Mouse (Mus musculus) hematopoietic stem cell, adult 5-6 weeks (primary cell): ENCODE measurements around the gene Qrich2. TPM values are rescaled to one million over a fixed set of nuclear protein-coding genes. Genes with fewer than 3 reads are reported as not detected.
"Not testable (repeated sequence)": the region's sequence is repeated elsewhere in the genome, so short reads cannot be mapped to it uniquely, and the experiment has no call there.

Experiments used
- ATAC-seq, 2 experiments: fragments of 125-278 bp in 1 of 2; replicated peaks in 1 of 2; 2 replicates each; pipeline ENCODE4 v1.8.0; 2016 to 2017; ENCODE audit warnings: inconsistent platforms in 2 of 2, mild to moderate bottlenecking in 2 of 2, moderate number of reproducible peaks in 2 of 2, low read depth in 1 of 2, moderate TSS enrichment in 1 of 2; ENCODE audit not compliant: low FRiP score in 2 of 2, poor library complexity in 2 of 2, severe bottlenecking in 2 of 2, insufficient read depth in 1 of 2, low TSS enrichment in 1 of 2
- total RNA-seq: library from RNA; stranded (forward); fragments of 172-1452, 232-1000 nt; gene quantifications from 2 replicates; pipeline ENCODE4 v1.2.3, GENCODE M21; 2017

Qrich2 gene
- total RNA-seq, 1 experiment from 2014 or later = not detected

DNA sequence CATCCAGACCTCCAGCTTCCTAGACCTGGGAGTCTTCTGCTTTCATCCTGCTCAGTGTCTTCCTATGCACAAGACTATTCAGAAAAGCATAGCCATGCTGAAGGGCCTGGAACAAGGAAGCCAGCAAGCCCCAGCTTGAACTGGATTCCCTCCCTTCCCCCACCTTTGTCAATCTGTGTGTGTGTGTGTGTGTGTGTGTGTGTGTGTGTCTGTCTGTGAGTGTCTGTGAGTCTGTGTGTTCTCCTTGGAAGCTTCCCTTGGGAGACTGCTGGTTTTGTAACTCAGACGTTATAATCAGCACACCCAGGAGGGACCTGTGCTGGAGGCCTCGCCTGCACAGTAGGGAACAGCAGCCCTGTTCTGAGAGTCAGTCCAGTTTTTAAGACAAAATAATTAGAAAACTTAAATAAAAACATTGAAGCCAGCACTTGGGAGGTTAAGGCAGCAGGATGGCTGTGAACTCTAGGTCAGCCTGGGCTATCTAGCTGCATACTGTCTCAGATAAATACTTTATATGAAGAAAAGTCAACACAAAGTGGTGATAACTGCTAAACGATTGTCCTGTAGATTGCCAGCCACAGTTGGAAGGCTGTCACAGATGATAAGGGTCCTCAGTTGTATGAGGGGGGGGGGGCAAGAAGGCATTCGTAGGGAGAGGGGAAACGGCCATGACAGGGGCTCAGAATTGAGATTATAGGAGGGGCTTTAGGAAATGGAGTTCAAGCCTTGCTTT is 29.9 kb downstream of the Qrich2 start:
- ATAC-seq = no peak

DNA sequence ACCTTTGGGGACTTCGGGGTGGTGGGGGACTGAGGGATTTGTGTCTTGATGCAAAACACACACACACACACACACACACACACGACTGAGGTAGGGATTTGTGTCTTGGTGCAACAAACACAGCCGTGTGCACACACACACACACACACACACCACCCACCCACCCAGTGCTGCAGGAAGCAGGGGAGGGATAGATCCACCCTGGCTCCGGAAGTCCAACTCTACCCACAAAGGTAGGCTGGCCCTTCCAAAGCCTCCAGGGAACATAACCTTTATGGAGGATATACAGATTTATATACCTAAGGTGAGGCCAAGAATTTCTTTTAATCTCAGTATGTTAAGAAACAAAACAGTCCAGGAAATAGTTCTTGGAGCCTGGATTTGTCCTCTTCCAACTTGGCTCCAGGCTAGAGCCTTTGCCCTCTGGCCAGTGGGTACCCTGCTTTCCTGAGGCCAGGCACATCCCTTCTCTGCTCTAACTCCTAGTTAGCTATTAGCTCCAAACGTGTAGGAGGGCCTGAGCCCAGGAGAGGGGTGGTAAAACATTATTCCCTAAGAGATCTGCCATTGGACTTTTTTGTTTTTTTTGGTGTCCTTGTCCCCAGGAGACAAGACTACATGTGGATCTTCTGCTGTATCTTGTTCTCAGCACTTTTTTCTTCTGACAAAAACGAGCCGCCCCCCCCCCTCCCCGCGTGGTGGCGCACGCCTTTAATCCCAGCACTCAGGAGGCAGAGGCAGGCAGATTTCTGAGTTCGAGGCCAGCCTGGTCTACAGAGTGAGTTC is 30.9 kb downstream of the Qrich2 start:
- no peak for ATAC-seq

DNA sequence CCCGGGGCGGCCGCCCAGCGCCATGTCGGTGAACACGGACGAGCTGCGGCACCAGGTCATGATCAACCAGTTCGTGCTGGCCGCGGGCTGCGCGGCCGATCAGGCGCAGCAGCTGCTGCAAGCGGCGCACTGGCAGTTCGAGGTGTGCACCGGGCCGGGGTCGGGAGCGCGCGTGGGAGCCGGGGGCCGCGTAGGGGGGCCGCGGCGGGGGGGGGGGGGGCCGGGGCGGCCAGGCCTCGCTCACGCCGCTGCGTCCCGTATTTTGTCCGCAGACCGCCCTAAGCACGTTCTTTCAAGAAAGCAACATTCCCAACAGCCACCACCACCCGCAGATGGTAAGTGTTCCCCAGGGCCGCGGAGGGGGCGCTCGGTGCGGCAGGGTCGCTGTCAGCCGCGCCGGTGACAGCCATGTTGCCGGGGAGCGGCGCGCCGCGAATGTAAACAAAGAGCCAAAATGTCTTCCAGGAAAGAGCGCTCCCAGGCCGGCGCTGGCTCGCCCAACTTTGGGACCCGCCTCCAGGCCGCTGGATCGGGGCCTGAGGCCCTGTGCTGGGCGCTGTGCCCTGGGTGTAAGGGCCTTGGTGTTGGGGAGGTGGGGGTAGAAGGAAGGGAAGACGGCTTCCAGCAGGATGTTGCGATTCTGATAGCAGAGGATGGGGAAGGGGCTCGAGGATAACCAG is 31.6 kb downstream of the Qrich2 start:
- ATAC-seq = no peak

DNA sequence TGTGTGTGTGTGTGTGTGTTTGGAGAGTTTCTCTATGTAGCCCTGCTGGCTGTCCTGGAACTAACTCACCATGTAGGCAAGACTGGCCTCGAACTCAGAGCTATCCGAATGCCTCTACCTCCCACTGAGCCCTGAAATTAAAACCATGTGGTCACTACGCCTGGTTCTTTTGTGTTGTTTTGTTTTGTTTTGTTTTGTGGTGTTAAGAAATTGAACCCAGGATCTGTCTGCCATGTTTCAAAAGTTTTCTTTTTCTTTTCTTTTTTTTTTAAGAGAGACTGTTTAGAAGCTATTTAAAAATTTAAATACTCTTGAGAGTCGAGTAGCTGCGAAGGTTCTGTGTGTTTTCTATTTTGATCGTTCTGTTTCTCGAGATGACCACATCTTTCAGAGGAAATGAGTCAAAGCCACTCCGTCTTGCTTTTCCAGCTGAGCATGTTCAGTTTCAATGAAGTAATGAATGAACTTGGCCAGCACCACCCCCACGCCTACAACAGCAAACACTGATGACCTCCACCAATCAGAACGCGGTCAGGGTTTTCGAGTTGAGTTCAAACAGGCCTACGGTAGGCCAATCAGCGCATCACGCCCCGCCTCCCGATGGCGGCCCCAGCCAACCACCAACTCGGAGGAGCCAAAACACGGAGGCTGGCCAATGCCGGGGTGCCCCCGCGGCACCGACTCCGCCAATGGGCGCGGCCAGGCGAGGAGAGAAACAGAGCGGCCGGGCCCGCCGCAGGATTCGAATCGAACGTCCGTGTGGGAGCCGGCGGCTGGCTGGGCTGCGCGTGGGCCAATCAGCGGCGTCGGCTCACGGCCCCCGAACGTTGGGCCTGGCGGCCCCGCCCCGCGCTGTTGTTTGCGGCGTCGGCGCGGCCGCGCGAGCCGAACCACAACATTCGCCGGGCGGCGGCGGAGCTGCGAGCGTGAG is 32.4 kb downstream of the Qrich2 start, which contains the start of gene Ubald2:
Ubald2 (plus strand) TSS at position 739 of the 931 bp plus-strand sequence.
- peak; percentile 91 to 94 for ATAC-seq

DNA sequence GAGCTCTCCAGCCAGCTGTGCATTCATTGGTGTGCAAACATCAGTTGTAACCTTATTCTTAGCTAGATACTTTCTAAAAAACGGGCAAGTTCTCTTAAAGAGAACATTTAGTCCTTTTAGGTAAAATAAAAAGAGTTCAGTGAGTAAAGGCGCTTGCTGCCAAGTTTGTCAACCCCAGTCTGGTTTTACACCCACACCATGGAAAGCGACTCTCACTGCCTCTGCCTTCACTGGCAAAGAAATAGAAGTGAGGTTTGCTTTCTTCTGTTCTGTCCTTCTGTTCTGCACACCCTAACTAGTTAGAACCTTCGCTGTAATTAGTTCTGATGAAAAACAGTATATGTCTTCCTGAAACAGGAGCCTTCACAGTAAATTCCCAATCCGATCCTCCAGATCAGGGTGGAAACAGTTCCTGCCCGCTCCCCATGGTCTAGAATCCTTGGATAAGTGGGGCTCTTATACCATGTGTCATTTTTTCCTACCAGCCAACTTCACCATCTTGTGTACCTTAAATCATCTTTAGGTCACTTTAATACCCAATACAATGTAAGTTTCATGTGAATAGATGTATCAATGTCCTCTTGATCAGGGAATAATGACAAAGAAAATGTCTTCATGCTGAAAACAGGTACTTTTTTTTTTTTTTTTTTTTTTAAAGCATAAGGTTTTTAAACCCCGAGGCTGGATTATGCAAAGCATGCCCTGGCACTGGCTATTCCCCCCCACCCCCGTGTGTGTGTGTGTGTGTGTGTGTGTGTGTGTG is 33.3 kb downstream of the Qrich2 start:
- ATAC-seq = no peak

DNA sequence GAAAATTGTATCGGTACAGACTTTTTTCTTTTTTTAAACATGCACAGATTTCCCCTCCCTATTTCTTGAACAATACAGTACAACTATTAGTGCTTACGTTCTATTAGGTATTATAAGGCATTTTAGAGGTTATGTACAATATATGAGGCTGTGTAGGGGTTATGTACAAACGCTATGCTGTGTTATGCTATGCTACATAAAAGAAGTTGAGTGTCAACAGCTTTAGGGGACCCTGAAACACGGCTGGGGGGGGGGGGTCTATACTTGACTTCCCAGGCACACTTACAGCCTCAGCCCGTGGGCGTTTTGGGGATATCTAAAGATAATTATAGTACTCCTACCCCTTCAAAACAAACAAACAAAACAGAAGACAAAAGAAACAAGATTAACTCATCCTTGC is 33.9 kb downstream of the Qrich2 start:
- ATAC-seq = no peak

DNA sequence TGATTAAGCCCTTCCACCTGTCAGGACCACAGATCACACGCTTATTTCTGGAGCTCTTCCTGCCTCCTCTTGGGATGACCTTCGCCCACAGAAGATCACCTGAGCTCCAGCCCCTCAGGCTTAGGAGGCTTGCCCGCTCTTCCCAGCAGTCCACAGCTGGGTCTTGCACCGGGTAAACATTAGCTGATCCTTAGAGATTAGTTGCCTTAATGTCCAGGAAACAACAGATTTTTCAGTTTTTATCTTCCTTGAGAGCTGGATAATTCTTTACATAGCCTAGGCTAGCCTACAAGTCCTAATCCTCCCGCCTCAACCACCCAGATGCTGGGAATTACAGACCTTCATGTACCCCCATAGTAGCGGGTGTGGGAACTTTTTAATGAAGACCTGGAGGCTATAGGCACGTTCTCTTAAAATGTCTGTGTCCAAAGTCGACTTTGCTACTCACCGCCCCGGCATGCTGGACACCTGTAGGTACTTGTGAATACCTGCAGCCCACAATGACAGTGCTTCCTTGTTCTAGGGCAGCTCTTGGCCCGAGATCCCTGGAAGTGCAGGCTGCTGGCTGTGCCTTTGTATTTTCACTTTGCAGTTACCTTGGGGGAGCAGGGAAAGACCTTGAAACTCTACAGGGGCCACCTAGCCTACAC is 34.5 kb downstream of the Qrich2 start:
- ATAC-seq = no peak

DNA sequence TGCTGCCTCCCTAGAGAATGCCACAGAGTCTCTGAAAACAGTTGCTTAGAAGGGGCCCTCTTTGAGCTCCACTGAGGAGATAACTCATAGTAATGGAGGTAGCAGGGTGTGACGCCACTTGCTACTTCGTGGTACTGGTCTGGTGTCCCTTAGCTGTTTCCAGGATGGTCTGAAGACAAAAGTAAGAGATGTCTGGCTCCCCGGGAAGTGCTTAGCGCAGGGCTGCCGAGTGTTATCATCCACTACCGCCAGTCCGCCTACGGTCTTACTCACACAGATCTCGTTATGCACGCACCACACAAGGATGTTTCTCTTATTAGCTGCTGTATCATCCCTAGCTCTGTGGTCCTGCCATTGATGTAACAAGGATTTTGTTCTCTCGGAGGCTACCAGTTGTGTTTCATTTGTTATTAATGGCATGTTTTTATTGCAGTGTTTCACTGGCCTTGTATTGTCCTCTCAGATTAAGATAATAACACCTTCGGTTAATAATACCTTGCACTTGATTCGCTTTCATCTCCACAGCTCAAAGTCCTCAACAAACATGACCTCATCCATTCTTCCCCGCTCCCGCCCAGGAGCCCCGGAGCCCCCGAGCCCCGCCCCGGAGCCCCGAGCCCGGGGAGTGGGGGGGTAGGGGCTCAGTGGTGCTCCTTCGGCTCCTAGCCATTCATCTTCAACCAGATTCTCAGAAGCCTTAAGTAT is 35.2 kb downstream of the Qrich2 start:
- ATAC-seq = no peak

DNA sequence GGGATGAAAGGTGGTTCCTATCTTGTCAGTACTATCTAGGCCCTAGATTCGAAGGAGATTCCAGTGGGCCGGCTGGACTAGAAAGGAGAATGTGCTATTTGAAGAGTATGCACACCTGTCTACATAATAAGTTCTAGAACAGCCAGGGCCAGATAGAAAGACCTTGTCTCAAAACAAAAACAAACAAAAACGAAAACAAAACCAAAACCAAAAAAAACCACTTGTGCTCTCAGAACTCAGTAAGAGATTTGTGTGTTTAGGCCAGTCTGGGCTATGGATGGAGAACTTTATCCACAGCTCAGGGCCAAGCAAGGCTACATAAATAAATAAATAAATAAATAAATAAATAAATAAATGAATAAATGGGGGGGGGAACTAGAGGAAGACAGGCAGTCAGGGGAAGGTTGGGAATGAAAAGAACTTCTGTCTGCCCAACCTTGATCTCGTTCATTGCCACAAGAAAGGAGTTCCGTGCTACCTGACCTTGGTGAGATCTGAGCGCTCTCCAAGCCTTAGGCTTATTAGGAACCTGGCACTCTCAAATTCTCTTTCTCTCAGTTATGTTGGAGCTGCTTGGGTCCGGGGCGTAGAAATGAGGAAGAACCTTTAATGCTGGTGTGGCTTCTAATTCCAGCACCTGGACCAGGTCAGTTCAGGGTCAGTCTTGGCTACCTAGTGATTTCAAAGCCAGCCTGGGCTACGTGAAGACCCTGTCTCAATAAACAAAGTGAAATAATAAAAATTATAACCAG is 36.0 kb downstream of the Qrich2 start:
- ATAC-seq = no peak

DNA sequence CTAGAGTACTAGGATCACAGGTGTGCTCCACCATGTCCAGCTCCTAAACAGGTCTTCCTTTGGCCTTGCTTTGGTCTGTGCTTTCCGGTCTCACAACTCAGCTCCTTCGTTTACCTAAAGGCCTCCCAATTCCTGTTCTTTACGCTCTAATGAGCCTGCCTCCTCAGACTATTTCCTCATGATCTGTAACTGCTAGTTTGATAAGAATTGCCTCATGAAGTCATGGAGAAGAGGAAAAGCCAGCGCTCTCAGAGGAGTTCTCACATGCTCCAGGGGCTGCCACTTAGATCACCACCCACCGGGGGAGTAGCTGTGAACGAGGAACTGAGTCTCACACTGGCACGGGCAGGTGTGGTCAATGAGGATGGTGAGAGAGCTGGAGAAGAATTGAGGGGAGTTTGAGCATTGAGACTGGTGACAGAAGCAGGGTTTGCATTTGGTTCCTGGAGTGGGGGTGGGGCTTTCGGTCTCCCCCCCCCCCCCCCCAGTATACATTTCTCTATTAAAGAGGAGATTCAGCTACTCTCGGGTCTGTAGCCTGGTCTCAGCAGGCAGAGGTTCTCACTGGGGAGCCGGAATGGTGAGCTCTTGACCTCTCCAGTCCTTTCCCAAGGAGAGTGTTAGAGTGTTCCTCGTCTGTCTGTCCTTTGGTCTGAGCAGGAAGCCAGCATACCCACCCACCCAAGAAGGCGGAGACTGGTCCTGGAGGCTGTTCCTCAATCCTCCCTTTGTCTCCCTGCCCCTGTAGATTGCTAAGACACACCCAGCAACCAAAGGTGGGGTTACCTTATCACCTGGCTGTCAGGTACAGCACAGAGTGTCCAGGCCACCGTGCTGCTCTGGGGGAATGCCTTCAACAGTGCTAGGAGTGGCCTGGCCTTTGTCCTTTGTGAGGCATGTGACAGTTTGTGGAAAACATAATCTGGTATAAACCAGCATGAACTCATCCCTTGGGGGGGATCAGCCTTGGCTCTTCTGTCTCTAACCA is 36.9 kb downstream of the Qrich2 start:
- ATAC-seq = no peak

DNA sequence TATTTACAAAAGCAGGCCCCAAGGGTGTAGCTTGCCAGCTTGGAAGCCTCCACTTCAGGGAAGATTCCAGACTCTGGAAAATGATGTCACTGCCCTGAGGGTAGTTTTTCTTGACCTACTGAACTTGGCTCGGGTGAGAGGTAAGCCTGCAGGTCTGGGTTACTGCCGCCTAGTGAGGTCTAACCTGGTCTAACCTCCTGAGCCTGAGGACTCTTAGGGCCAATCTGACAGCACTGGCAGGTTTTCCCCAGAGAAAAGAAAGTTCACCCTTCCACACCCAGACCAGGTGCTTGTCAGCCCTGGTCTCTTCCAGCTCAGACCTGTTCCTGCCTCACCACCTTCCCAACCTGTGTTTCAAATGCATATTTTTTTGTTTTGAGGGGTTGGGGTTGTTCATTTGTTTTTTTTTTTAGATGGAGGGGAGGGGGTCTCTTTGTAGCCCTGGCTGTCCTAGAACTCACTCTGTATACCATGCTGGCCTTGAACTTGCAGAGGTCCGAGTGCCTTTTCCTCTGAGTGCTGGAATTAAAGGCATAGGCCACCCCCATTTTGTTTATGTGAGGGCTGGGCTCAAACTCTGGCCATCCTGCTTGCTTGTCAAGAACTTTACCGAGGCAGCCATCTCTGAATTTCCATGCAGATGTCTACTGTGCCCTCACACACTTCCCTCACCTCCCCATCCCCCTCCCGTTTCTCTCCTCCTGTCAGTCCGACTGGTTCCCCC is 39.0 kb downstream of the Qrich2 start:
- ATAC-seq = no peak

DNA sequence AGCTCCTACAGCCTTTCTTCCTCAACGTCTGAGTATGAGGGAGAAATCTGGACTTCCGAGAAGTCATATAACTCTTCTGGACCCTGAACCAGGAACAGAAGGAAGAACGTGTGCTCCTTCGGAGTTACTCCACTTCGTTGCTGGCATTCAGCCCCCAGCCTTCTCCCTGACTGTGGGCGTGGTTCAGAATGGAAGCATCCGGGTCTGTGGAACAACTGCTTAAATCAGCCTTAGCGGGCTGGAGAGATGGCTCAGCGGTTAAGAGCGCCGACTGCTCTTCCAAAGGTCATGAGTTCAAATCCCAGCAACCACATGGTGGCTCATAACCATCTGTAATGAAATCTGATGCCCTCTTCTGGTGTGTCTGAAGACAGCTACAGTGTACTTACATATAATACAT is 39.7 kb downstream of the Qrich2 start:
- ATAC-seq = not testable (repeated sequence)

DNA sequence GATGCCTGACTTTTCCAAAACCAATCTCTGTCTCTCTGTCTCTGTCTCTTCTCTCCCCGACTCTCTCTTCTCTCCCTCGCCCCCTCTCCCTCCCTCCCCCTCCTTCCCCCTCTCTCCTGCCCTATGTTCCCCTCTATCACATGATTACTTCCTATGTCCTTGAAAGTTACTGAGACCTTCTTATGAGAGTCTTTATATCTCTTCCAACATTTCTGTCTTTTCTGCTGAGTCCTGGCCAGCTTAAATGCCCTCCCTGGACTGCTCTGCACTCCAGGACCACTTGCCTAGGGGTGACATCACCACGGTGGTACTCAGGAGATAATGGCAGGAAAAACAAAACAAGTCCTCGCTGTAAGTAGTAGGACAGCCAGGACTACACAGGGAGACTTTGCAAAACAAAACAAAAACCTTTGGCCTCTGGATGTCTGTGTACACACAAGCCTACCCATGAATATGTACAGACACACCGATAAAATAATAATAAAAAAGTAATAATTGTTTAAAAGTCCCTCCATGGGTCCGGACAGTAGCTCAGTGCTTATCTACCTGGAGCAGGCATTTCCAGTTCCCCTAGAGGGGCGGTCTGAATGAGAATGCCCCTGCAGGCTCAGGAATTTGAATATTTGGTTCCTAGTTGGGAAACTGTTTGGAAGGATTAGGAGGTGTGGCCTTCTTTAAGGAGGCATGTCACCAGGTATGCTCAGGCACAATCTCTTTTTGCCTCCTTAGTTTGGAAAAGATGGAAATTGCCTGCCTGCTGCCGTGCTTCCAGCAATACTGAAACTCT is 41.2 kb downstream of the Qrich2 start:
- ATAC-seq = no peak
